Mouse (Mus musculus): ENCODE measurements around the gene Stx11.

- TF ChIP-seq POLR2A (IDR thresholded peaks at IDR 0.05; ENCODE audit: control insufficient read depth, low read depth, low read length) (no peak), CTCF (IDR thresholded peaks at IDR 0.05; ENCODE audit: control insufficient read depth, insufficient read depth, insufficient replicate concordance, low read depth, low read length) (no peak)
Measured at GRCm38 (mm10) chr10:12935575-12935974, 28.5 kb downstream of the Stx11 start.
